Mouse (Mus musculus) left cerebral cortex, adult 18-20 months (tissue): ENCODE measurements at regions not wholly inside any gene's neighbourhood (a gene's known extent, or its start where the extent isn't known, plus 50 kb on each side); places are given as distances from the start of the nearest gene placed in this dataset.

ENCODE experiments used
- DNase-seq, 2 experiments: peaks; one replicate each; pipeline ENCODE4 v3.0.0; 2021 to 2022; ENCODE audit warnings: low spot score in 2 of 2, mixed read lengths in 1 of 2

- no peak for DNase-seq
These were observed 54.4 kb upstream of the Calm2 start for GRCm38 (mm10) chr17:87501098-87501497.

GRCm38 (mm10) chr17:87501687-87502387 lies 55.1 kb upstream of the Calm2 start:
- DNase-seq: peak; percentile 66 to 80

- DNase-seq: no peak
These were observed 55.9 kb upstream of the Calm2 start for GRCm38 (mm10) chr17:87502388-87503369.

GRCm38 (mm10) chr17:87503491-87503890 lies 56.8 kb upstream of the Calm2 start:
- no peak for DNase-seq

- no peak for DNase-seq
These were observed 58.4 kb upstream of the Calm2 start for GRCm38 (mm10) chr17:87504960-87505681.

GRCm38 (mm10) chr17:87507848-87508247 lies 61.1 kb upstream of the Calm2 start:
- no peak for DNase-seq

GRCm38 (mm10) chr17:87508582-87509253 lies 62.0 kb upstream of the Calm2 start:
- no peak for DNase-seq

GRCm38 (mm10) chr17:87512000-87512611 lies 65.4 kb upstream of the Calm2 start:
- DNase-seq: no peak

GRCm38 (mm10) chr17:87513822-87514221 lies 67.1 kb upstream of the Calm2 start:
- DNase-seq: no peak

- DNase-seq: no peak
These were observed 67.8 kb upstream of the Calm2 start for GRCm38 (mm10) chr17:87514366-87515126.

- DNase-seq: no peak
These were observed 70.5 kb upstream of the Calm2 start for GRCm38 (mm10) chr17:87517258-87517657.

- DNase-seq: no peak
These were observed 72.7 kb upstream of the Calm2 start for GRCm38 (mm10) chr17:87519454-87519853.

- DNase-seq: no peak
These were observed 74.1 kb upstream of the Calm2 start for GRCm38 (mm10) chr17:87520841-87521240.

GRCm38 (mm10) chr17:87521622-87522151 lies 75.0 kb upstream of the Calm2 start:
- peak; percentile 31 to 34 for DNase-seq

- peak; percentile 38 to 52 for DNase-seq
These were observed 75.9 kb upstream of the Calm2 start for GRCm38 (mm10) chr17:87522500-87523091.

- no peak for DNase-seq
These were observed 76.9 kb upstream of the Calm2 start for GRCm38 (mm10) chr17:87523643-87524042.

GRCm38 (mm10) chr17:87527174-87527573 lies 80.4 kb upstream of the Calm2 start:
- DNase-seq: no peak

GRCm38 (mm10) chr17:87530162-87530817 lies 83.6 kb upstream of the Calm2 start:
- peak; percentile 83 to 89 for DNase-seq
